ENCODE assay signal across 8 mouse cellular contexts in genomic region chr4:34882818-34883217, GRCm38 (mm10). TPM values are rescaled to one million over a fixed set of nuclear protein-coding genes. Genes with fewer than 3 reads are reported as not detected.
A peak's percentile ranks its signal among the peaks of the same experiment; 100 is the strongest.
DNase-seq lines count a peak whose midpoint lies in the region; ATAC-seq lines count a peak whose summit lies in the region.

Gene Zfp292 (minus strand): TSS chr4:34882960.

- no peaks in the 10 kb centered on the region for H3K36me3 ChIP-seq in intestine, embryonic 16.5 days (ENCODE audit: control insufficient read depth, insufficient read depth, low read length)
- peaks cover 34% of the 10 kb centered on the region for H3K36me3 ChIP-seq in midbrain, embryonic 10.5 days

- peak; percentile 91 for ATAC-seq in intestine, embryonic 16.5 days

- WGBS in intestine, embryonic 16.5 days = under 1% methylated on average over 44 of the region's 44 CpGs
- WGBS in midbrain, embryonic 10.5 days = under 1% methylated on average over 44 of the region's 44 CpGs

- peak within 1 kb of the TSS; percentile 99 for H3K27ac ChIP-seq in intestine, embryonic 16.5 days (ENCODE audit: low read length)
- peak within 1 kb of the TSS; percentile 100 for H3K27ac ChIP-seq in midbrain, embryonic 10.5 days (replicated peaks)

- no peaks in the 10 kb centered on the region for H3K27me3 ChIP-seq in intestine, embryonic 16.5 days (replicated peaks; ENCODE audit: control insufficient read depth, insufficient read depth, low read length)
- H3K27me3 ChIP-seq in midbrain, embryonic 10.5 days (ENCODE audit: low read depth, poor library complexity, severe bottlenecking) = 0 out of 2 replicates have a peak, but pooled peaks cover under 1% of the 10 kb centered on the region

- peaks cover 7% of the 10 kb centered on the region for H3K4me1 ChIP-seq in intestine, embryonic 16.5 days (ENCODE audit: control insufficient read depth, insufficient read depth, low read length)
- peaks cover 40% of the 10 kb centered on the region for H3K4me1 ChIP-seq in midbrain, embryonic 10.5 days

- H3K4me3 ChIP-seq in intestine, embryonic 16.5 days (ENCODE audit: low read length) = peak within 1 kb of the TSS; percentile 95
- H3K4me3 ChIP-seq in midbrain, embryonic 10.5 days = peak within 1 kb of the TSS; percentile 90

- no peaks in the 10 kb centered on the region for H3K9me3 ChIP-seq in intestine, embryonic 16.5 days (ENCODE audit: control insufficient read depth, low read length)
- peaks cover 12% of the 10 kb centered on the region; the same call in 1 of the 2 replicates for H3K9me3 ChIP-seq in midbrain, embryonic 10.5 days (replicated peaks)

- H3K4me2 ChIP-seq in intestine, embryonic 16.5 days (ENCODE audit: low read depth, low read length) = peak within 1 kb of the TSS; percentile 51

- intact Hi-C loops in gastrocnemius, postnatal 36 days (cut with DNase I) = no loop called here
- intact Hi-C loops in left cerebral cortex, postnatal 36 days (cut with DNase I) = loop anchor here (5.0 to 10.0 kb wide), 2 partner anchors 61 to 108 kb away; partner anchors contain the start of gene Smim8

- H3K9ac ChIP-seq in intestine, embryonic 16.5 days (ENCODE audit: low read depth, low read length) = peak within 1 kb of the TSS; percentile 98

- peak; percentile 96 for DNase-seq in adrenal gland, postnatal 10 days
- DNase-seq in embryo, embryonic 9.5 days (ENCODE audit: extremely low spot score) = peak; percentile 93
- DNase-seq in gastrocnemius, postnatal 36 days = peak; percentile 80 to 85
- DNase-seq in left cerebral cortex, postnatal 36 days (ENCODE audit: low spot score in 2 of 2) = peak; percentile 95 to 96
- DNase-seq in midbrain, embryonic 10.5 days (ENCODE audit: low spot score) = peak; percentile 95
- peak; percentile 94 for DNase-seq in right cerebral cortex, postnatal 36 days (ENCODE audit: low spot score in 2 of 2)
- peak; percentile 88 to 89 for DNase-seq in urinary bladder, postnatal 4 days (ENCODE audit: low spot score in 2 of 2)

RNA-seq across cellular contexts. Expression of gene Zfp292, which starts in this region (rescaled TPM):
- 10 to 100 TPM; 17.8 to 22.9 TPM for total RNA-seq in adrenal gland, postnatal 10 days (2021)
- total RNA-seq in gastrocnemius, postnatal 36 days (2021) = 1 to 10 TPM; 5.6 to 8.0 TPM
- 11.2 and 11.3 TPM in 2 replicates for polyA plus RNA-seq in intestine, embryonic 16.5 days (2015; fragmentation: Nextera tagmentation; extraction: Ambion mirVana)
- total RNA-seq in left cerebral cortex, postnatal 36 days (2021) = 10 to 100 TPM; 24.0 to 29.4 TPM
- polyA plus RNA-seq in midbrain, embryonic 10.5 days (2016; fragmentation: Nextera tagmentation; extraction: Ambion mirVana) = 22.1 and 26.5 TPM in 2 replicates

Comparison
In these comparisons a context has a peak if more than half of its experiments do, and no peak if none do; other contexts are left out.
1. Peak in every context shown above with its lines: DNase-seq, ATAC-seq, H3K4me3 ChIP-seq and H3K27ac ChIP-seq.